Mouse (Mus musculus) brain, embryonic 14.5 days (tissue): ENCODE results near the gene Camk2d.

Source experiments
- CTCF ChIP-seq: fragments of 200-500 bp; IDR thresholded peaks from 2 replicates; pipeline ENCODE4 v1.5.1; 2012; ENCODE audit warnings: inconsistent platforms, mild to moderate bottlenecking, moderate library complexity, borderline replicate concordance; ENCODE audit not compliant: insufficient read depth, insufficient read length; ENCODE audit errors: extremely low read depth
- POLR2A ChIP-seq: fragments of 200-500 bp; IDR thresholded peaks from 2 replicates; pipeline ENCODE4 v1.6.1; 2012; ENCODE audit warnings: mild to moderate bottlenecking, inconsistent platforms, borderline replicate concordance; ENCODE audit not compliant: poor library complexity, insufficient read depth, insufficient read length, severe bottlenecking; ENCODE audit errors: extremely low read depth

DNA sequence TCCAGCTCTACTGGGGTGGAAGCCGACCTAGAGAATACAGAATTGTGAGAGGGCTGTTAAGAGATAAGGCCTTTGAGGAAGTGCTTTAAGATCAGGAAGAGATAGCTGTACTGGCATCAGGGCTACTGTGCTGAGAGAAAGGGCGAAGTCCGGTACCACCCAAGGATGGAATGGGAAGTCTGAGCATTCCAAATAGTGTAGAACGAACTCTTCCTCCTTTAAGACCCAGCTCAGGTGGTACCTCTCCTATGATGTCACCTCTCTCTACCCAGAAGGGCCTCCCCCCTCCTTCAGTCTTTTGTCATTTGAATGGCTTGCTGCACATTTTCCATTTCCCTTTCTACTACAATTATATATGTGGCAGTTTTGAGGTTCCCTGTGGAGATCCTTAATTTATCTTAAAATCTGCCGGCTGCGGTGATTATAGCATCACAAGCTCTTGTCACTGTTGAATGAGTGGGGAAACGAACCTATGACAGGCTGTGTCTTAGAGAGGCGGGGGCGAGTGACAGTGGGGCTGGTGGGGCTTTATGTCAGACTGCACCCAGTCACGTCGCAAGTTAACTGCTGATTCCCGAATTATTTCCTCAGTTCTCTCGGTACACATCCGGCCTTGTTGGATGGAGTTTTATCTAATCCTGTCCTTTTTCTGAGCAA lies 13.8 kb downstream of the Camk2d start:
- no peak for TF ChIP-seq CTCF
- TF ChIP-seq POLR2A = no peak
